Mouse (Mus musculus) kidney, embryonic 16.5 days (tissue): ENCODE data around the gene Nanos3. TPM values are rescaled to one million over a fixed set of nuclear protein-coding genes. Genes with fewer than 3 reads are reported as not detected.
A peak's percentile ranks its signal among the peaks of the same experiment; 100 is the strongest.

Experiments
- ATAC-seq: fragments of 200-750 bp; cut with Nextera tagmentation; 2 replicates; pipeline ENCODE4 v1.8.0; 2017; ENCODE audit warnings: moderate TSS enrichment; ENCODE audit not compliant: low FRiP score, low TSS enrichment
- H3K27ac ChIP-seq: fragments of 300-500 bp; sonication (generic); 2 replicates; pipeline ENCODE4 v1.5.1; 2014; ENCODE audit warnings: low read length
- H3K27me3 ChIP-seq: fragments of 300-500 bp; sonication (generic); 2 replicates; pipeline ENCODE4 v1.6.1; 2014; ENCODE audit warnings: low read length, control low read depth, mixed read lengths; ENCODE audit not compliant: insufficient read depth
- H3K36me3 ChIP-seq: fragments of 300-500 bp; sonication (generic); 2 replicates; pipeline ENCODE4 v1.6.1; 2014; ENCODE audit warnings: low read length, control low read depth, mixed read lengths; ENCODE audit not compliant: insufficient read depth
- H3K4me1 ChIP-seq: fragments of 300-500 bp; sonication (generic); 2 replicates; pipeline ENCODE4 v1.6.1; 2014; ENCODE audit warnings: low read length, control low read depth, mixed read lengths; ENCODE audit not compliant: insufficient read depth
- H3K4me2 ChIP-seq: fragments of 300-500 bp; sonication (generic); replicated peaks from 2 replicates; pipeline ENCODE4 v1.6.1; 2014; ENCODE audit warnings: low read depth, low read length
- H3K4me3 ChIP-seq: fragments of 300-500 bp; sonication (generic); 2 replicates; pipeline ENCODE4 v1.5.1; 2014; ENCODE audit warnings: mild to moderate bottlenecking, low read length
- H3K9ac ChIP-seq: fragments of 300-500 bp; sonication (generic); replicated peaks from 2 replicates; pipeline ENCODE4 v1.6.1; 2014; ENCODE audit warnings: low read length
- H3K9me3 ChIP-seq: fragments of 300-500 bp; sonication (generic); 2 replicates; pipeline ENCODE4 v1.6.1; 2016; ENCODE audit warnings: low read length, control low read depth
- WGBS: fragments of 180-500 bp; shearing (Covaris S2); extraction: QIAGEN DNeasy Blood & Tissue Kit; methylation state at CpG from one replicate; pipeline ENCODE4 v1.1.7; 2014; 5-methylcytosine and 5-hydroxymethylcytosine counted together
- polyA plus RNA-seq: library from polyadenylated mRNA; unstranded; fragments of >200 nt; fragmentation: Nextera tagmentation; extraction: Ambion mirVana; gene quantifications from 2 replicates; pipeline ENCODE4 v1.2.1, GENCODE M21; 2015

The Nanos3 gene
- polyA plus RNA-seq, 1 experiment from 2014 or later = 2.6 TPM

DNA sequence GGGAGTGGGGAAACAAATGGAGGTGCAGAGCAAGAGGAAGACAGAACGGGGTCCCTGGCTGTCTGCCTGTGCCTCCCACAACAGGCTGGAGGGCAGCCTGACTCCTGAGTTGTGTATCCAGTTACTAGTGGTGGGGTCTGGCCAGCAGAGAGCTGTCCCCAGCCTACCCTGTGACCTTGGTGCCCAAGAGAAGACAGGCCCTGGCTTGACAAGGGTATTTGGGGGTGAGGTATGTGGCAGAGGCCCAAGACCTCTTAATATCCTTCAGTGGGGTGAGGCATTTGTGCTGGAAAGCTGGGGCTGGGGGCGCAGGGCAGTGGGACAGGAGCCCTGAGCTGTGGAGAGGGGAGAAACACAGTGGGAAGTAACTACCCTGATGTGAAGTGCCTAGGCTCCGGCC lies 26.2 kb upstream of the Nanos3 start:
- peaks cover 65% of the 10 kb centered on the region for H3K36me3 ChIP-seq
- no peak overlapping the region for H3K27ac ChIP-seq
- 90% methylated on average over 3 of the region's 3 CpGs for WGBS
- no peak overlapping the region for H3K4me3 ChIP-seq
- no peak for ATAC-seq
- H3K4me2 ChIP-seq = no peak overlapping the region
- H3K27me3 ChIP-seq = no peaks in the 10 kb centered on the region
- no peak overlapping the region for H3K9ac ChIP-seq
- H3K4me1 ChIP-seq = peaks cover 35% of the 10 kb centered on the region
- H3K9me3 ChIP-seq = no peaks in the 10 kb centered on the region

DNA sequence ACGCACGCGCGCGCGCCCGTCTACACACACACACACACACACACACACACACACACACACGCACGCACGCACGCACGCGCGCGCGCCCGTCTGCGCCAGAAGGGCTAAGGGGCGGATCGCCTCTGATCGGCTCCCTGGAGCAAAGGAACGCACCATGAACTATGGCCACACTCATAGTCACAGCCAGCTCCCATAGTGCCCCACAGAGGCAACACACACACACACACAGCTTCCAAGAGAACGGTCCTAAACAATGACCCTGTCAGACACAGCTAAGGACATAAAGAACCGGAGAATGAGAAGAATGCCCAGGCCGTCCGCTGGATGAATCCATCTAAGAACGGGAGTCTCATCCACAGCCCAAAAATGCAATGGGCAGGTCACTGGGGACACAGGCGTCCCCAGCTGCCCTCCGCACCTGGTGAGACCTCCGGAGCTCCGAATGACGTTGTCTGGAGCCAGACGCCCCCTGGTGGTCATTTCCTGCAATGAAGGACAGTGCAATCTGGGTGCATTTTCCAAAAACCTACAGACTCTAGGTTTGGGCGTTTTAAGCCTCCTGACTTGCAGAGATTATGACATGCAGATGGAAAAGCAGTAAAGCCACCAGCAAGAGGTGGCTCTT lies 25.3 kb upstream of the Nanos3 start:
- Histone ChIP-seq H3K9me3 (no peaks in the 10 kb centered on the region), H3K9ac (no peak overlapping the region), H3K4me1 (peaks cover 35% of the 10 kb centered on the region), H3K4me2 (no peak overlapping the region), H3K36me3 (peaks cover 62% of the 10 kb centered on the region), H3K27me3 (no peaks in the 10 kb centered on the region), H3K4me3 (no peak overlapping the region), H3K27ac (no peak overlapping the region)
- 60% methylated on average over 31 of the region's 34 CpGs for WGBS
- no peak for ATAC-seq

DNA sequence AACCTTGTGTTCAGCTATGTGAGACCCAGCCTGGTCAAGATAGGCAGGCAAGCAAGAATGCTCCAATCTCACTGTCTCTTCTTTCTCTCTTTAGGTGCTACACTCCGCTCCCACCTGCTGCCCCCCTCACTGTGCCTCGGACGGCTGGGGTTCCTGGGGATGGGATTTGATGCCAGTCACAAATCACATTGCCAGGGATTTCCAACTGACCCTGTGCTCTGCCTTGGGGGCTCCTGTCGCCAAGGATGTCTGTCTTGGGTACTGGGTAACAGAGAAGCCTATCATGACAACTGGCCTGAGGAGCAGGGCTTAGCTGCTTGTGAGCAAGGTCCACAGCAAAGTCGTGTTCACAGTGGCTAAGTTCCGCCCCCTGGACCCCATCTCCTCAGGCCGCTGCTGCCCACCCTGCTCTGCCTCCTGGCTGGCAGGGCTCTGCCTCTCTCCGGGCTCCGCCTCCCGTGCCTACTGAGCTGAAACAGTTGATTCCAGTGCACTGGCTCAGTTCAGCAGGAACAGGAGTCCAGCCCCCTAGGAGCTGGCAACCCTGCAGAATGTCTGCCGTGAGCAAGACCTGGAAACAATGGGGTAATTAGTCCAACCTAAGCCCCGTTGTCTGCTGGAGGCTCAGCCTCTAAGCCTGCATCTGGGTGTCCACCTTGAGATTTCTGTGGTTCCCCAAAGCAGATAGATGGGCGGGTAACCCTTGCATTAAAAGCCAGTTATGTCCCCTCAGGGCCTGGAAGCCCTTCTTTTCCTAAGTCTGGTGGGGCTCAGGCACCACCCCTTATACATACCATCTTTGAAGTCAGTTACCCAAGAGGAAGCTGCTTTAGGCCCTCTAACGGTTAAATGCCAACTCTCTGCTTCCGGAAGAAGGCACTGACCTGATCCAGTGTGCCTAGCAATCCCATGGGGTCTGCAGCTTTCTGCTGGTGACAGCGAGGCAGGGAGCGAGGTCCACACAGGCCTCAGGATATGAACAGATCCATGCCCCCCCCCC lies 23.7 kb upstream of the Nanos3 start:
- Histone ChIP-seq H3K36me3 (peaks cover 48% of the 10 kb centered on the region), H3K4me1 (peaks cover 39% of the 10 kb centered on the region), H3K4me2 (peak overlapping the region; percentile 11; the same call in 1 of the 2 replicates), H3K27me3 (no peaks in the 10 kb centered on the region), H3K4me3 (no peak overlapping the region), H3K9me3 (no peaks in the 10 kb centered on the region), H3K9ac (peak overlapping the region; percentile 62), H3K27ac (peak overlapping the region; percentile 95)
- 40% methylated on average over 16 of the region's 17 CpGs for WGBS
- peak; percentile 79 for ATAC-seq

DNA sequence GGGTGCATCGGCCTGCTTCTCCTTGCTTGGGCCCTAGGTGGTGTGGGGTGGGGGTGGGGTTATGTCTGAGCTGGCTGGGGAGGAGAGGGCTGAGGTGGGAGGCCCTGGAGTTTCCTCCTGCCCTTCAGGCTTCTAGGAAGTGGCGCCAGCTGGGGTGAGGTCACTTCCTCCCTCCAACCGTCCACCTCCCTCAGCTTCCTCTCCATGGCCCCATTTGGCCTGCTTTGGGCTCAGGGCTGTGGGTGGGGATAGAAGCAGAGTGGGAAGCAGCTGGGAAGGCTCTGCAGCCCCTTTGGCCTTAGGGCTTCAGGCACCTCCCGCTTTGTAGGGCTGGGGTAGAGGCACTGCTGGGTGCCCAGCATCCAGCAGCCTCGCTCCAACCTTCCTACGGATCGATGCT lies 22.8 kb upstream of the Nanos3 start:
- Histone ChIP-seq H3K4me3 (no peak overlapping the region), H3K9me3 (no peaks in the 10 kb centered on the region), H3K4me1 (peaks cover 46% of the 10 kb centered on the region), H3K27ac (peak overlapping the region; percentile 95), H3K36me3 (peaks cover 40% of the 10 kb centered on the region), H3K27me3 (no peaks in the 10 kb centered on the region), H3K9ac (peak overlapping the region; percentile 62), H3K4me2 (peak overlapping the region; percentile 11)
- WGBS = 44% methylated on average over 7 of the region's 7 CpGs
- peak; percentile 22; the same call in 1 of the 2 replicates for ATAC-seq

DNA sequence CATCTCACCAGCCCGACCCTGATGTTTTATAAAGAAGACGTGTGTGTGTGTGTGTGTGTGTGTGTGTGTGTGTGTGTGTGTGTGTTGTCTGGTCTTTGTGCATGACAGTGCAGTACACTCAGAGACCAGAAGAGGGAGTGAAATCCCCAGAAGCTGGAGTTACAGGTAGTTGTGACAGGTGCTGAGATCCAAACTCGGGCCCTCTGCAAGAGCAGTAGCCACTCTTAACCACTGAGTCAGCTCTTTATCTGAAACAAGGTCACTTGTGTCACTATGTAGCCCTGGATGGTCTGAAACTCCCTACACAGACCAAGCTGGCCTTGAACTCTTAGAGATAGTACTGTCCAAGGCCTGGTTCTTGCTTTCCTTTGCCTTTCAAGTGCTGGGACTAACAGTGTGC lies 21.6 kb upstream of the Nanos3 start:
- Histone ChIP-seq H3K27me3 (no peaks in the 10 kb centered on the region), H3K4me2 (no peak overlapping the region), H3K9me3 (no peaks in the 10 kb centered on the region), H3K4me3 (no peak overlapping the region), H3K27ac (no peak overlapping the region), H3K4me1 (peaks cover 58% of the 10 kb centered on the region), H3K36me3 (peaks cover 30% of the 10 kb centered on the region), H3K9ac (no peak overlapping the region)
- ATAC-seq = no peak
- WGBS = 85% methylated on average over 3 of the region's 3 CpGs

DNA sequence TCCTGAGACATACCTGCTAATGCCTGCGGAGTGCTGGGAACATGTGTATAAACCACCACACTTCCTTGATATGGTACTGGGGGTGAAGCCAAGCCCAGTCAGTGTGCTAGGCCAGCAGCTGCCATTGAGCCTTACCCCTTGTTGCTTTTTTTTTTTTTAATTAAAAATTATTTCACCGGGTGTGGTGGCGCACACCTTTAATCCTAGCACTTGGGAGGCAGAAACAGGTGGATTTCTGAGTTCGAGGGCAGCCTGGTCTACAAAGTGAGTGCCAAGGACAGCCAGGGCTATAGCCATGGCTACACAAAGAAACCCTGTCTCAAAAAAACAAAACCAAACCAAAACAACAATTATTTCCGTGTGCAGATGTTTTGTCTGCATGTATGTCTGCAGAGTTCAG lies 20.1 kb upstream of the Nanos3 start:
- Histone ChIP-seq H3K36me3 (peaks cover 19% of the 10 kb centered on the region), H3K9ac (no peak overlapping the region), H3K9me3 (no peaks in the 10 kb centered on the region), H3K4me2 (no peak overlapping the region), H3K4me3 (no peak overlapping the region), H3K27me3 (no peaks in the 10 kb centered on the region), H3K27ac (no peak overlapping the region), H3K4me1 (peaks cover 69% of the 10 kb centered on the region)
- no peak for ATAC-seq
- 91% methylated on average over 5 of the region's 5 CpGs for WGBS

DNA sequence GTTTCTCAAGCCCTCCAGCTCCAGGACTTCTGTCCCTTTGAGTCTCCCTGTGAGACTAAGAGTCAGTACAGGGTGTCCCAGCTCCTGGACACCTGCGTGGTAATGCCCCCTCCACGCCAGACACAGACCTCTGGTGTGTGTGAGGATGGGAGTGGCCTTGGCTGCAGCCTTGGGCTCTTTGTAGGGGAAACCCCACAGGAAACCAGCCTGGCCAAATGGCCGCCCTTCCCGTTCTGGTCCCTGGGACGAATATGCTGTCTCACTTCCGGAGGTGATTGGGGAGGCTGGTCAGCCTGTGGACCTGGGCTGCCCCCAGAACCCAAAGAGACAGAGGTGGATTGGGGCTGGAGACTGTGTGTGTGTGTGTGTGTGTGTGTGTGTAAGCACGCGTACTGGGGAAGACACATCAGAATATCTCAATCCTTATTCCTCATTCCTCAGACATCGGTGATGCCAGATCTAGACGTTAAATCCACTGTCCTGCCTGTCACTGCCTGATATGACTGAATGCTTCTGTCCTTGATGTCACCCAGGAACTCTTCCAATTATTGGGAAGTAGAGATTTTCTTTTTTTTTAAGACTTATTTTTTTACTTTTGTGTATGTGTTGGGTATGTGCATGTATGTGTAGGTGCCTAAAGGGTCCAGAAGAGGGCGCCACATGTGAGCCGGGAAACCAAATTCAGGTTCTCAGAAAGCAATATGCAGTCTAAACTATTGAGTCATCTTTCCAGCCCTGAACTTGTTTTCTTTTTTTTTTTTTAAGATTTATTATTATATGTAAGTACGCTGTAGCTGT lies 19.2 kb upstream of the Nanos3 start:
- Histone ChIP-seq H3K9ac (peak overlapping the region; percentile 92), H3K4me3 (peak overlapping the region; percentile 75), H3K36me3 (peaks cover 11% of the 10 kb centered on the region; the same call in 1 of the 2 replicates), H3K27me3 (no peaks in the 10 kb centered on the region), H3K9me3 (no peaks in the 10 kb centered on the region), H3K27ac (peak overlapping the region; percentile 99), H3K4me2 (peak overlapping the region; percentile 78), H3K4me1 (peaks cover 69% of the 10 kb centered on the region)
- ATAC-seq = peak; percentile 20
- 43% methylated on average over 13 of the region's 13 CpGs for WGBS

DNA sequence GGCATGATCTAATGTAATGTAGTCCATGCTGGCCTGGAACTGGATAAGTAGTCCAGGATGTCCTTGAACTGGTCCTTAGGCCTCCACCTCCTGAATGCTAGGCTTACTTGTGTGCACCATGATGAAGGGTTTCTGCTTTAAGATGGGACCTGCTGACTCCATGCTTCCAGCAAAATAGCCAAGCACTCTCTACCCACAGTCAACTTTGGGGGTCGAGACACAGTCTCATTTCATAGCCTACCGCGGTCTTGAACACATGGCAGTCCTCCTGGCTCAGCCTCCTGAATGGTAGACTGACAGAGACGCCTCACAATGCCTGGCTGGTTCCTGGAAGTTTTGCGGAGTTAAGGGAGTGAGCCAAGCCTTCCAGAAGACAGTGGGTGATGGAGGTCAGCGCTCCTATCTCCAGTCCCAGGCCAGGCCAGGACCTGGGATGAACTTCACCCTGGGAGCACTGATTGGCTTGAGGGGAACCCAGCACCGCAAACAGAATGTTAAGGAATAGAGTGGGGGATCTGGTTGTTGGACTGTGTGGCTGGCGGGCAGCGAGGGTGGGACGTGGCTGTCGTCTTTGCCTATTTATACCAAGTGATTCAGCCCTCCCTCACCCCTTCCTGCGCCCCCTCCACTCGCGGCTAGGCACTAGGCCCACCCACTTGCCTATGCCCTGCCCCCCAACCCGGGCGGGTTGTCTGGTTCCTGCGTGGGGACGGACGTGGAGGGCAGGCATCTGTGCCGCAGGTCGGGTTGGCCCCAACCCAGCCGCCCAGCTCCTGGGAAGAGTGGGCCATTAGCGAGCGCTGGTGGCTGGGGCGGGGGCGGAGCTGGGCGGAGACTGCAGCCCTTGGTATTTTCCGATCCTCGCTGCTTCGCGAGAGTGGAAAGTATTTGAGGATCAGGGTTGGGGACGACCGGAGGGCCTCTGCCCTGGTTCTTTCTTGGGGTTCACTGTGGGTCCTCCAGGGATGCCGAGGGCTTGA lies 18.2 kb upstream of the Nanos3 start:
- peak overlapping the region; percentile 92 for H3K9ac ChIP-seq
- H3K4me1 ChIP-seq = peaks cover 69% of the 10 kb centered on the region
- peaks cover 10% of the 10 kb centered on the region; the same call in 1 of the 2 replicates for H3K36me3 ChIP-seq
- no peaks in the 10 kb centered on the region for H3K9me3 ChIP-seq
- no peaks in the 10 kb centered on the region for H3K27me3 ChIP-seq
- WGBS = 8% methylated on average over 34 of the region's 34 CpGs
- peak overlapping the region; percentile 99 for H3K27ac ChIP-seq
- peak overlapping the region; percentile 75 for H3K4me3 ChIP-seq
- peak overlapping the region; percentile 78 for H3K4me2 ChIP-seq
- peak; percentile 40 for ATAC-seq
